Mouse (Mus musculus) lung, embryonic 15.5 days (tissue): ENCODE data around the gene Rsg1. TPM values are rescaled to one million over a fixed set of nuclear protein-coding genes. Genes with fewer than 3 reads are reported as not detected.

ENCODE experiments used
- ATAC-seq: fragments of 200-750 bp; cut with Nextera tagmentation; 2 replicates; pipeline ENCODE4 v1.8.0; 2017; ENCODE audit warnings: moderate number of reproducible peaks, borderline replicate concordance; ENCODE audit not compliant: low FRiP score, low TSS enrichment; ENCODE audit errors: extremely low read depth
- H3K27ac ChIP-seq: fragments of 300-500 bp; sonication (generic); 2 replicates; pipeline ENCODE4 v1.5.1; 2015; ENCODE audit warnings: moderate library complexity, mild to moderate bottlenecking, inconsistent platforms
- H3K27me3 ChIP-seq: fragments of 300-500 bp; sonication (generic); 2 replicates; pipeline ENCODE4 v1.6.1; 2015; ENCODE audit warnings: inconsistent platforms
- H3K36me3 ChIP-seq: fragments of 300-500 bp; sonication (generic); 2 replicates; pipeline ENCODE4 v1.6.1; 2015; ENCODE audit warnings: inconsistent platforms
- H3K4me1 ChIP-seq: fragments of 300-500 bp; sonication (generic); 2 replicates; pipeline ENCODE4 v1.6.1; 2015; ENCODE audit warnings: inconsistent platforms
- H3K4me2 ChIP-seq: fragments of 300-500 bp; sonication (generic); 2 replicates; pipeline ENCODE4 v1.6.1; 2015; ENCODE audit warnings: inconsistent platforms, mild to moderate bottlenecking, moderate library complexity
- H3K4me3 ChIP-seq: fragments of 300-500 bp; sonication (generic); 2 replicates; pipeline ENCODE4 v1.5.1; 2015; ENCODE audit warnings: mild to moderate bottlenecking, inconsistent platforms
- H3K9ac ChIP-seq: fragments of 300-500 bp; sonication (generic); 2 replicates; pipeline ENCODE4 v1.6.1; 2015; ENCODE audit warnings: inconsistent platforms
- H3K9me3 ChIP-seq: fragments of 300-500 bp; sonication (generic); 2 replicates; pipeline ENCODE4 v1.6.1; 2016; ENCODE audit warnings: inconsistent platforms
- WGBS: fragments of 180-500 bp; shearing (Covaris S2); methylation state at CpG from one replicate; pipeline ENCODE4 v1.1.7; 2015; 5-methylcytosine and 5-hydroxymethylcytosine counted together
- polyA plus RNA-seq: library from polyadenylated mRNA; unstranded; fragments of >200 nt; fragmentation: Nextera tagmentation; extraction: Ambion mirVana; gene quantifications from 2 replicates; pipeline ENCODE4 v1.2.1, GENCODE M21; 2015

Rsg1 gene
- polyA plus RNA-seq, 1 experiment from 2014 or later: 6.0 TPM

DNA sequence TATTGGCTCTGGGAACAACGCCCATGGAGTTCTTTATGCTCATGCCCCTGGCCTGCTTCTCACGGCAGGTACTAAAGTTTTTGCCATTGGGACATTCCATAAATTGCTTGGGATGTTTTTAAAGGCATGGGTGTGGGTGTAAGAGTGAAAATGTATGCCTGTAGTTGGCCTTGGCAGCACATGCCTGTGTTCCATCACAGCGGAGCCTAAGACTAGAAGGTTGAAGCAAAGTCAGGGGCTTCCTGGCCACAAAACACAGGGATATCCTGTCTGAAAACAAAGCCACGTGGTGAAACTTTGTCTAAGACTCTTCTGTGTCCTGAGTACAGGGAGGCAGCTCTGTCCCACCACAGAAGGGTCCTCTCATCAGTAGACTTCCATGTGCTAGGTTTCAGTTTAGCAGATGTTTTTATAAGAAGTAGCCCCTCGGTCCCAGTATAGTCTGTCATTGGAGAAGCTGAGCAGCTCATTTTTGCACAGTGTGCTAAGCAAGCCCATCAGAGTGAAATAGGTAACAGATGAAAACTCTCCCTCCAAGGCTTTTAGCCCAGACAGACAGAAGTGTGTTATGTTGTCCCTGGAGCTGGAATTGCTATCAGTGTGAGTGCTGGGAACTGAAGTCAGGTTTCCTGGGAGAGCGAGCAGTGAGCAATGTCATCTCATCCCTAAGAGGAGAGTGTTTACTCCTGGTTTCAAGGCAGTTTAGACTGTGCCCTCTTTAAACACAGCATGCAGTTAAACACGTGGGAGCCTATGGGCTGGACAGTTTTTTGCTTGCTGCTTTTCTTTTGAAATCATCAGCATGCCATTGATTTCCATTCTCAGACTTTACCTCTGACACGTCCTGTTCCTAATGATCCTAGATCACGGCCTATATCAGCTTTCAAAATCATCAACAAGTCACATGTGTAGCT is 26.6 kb upstream of the Rsg1 start:
- Histone ChIP-seq H3K4me2 (no peak overlapping the region), H3K36me3 (peaks cover 19% of the 10 kb centered on the region; the same call in 1 of the 2 replicates), H3K27ac (no peak overlapping the region), H3K27me3 (no peaks in the 10 kb centered on the region), H3K9me3 (no peaks in the 10 kb centered on the region), H3K4me3 (no peak overlapping the region), H3K4me1 (no peaks in the 10 kb centered on the region), H3K9ac (no peak overlapping the region)
- WGBS: 57% methylated on average over 9 of the region's 9 CpGs
- ATAC-seq: no peak

DNA sequence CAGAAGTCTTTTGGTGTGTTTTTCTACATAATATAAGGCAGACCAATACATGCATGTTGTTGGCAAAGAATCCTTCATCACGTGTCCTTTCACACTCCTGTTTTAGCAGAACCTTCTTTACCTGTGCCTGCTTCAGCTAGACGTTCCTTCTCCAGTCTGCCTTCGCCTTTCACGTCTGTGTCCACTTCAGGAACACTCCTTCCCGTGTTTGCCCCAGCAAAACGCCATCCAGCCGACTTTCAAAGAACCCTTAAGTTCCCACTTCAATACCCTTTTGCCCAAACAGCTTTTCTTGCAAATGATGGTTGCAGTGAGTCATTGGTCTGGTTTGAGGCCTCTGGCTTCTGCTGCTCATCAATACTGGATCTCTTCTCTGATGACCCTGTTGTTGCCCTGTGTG is 22.5 kb upstream of the Rsg1 start:
- Histone ChIP-seq H3K4me2 (no peak overlapping the region), H3K4me3 (no peak overlapping the region), H3K27me3 (no peaks in the 10 kb centered on the region), H3K27ac (no peak overlapping the region), H3K9ac (no peak overlapping the region), H3K36me3 (peaks cover 26% of the 10 kb centered on the region), H3K4me1 (no peaks in the 10 kb centered on the region), H3K9me3 (no peaks in the 10 kb centered on the region)
- 61% methylated on average over 7 of the region's 7 CpGs for WGBS
- ATAC-seq: no peak

DNA sequence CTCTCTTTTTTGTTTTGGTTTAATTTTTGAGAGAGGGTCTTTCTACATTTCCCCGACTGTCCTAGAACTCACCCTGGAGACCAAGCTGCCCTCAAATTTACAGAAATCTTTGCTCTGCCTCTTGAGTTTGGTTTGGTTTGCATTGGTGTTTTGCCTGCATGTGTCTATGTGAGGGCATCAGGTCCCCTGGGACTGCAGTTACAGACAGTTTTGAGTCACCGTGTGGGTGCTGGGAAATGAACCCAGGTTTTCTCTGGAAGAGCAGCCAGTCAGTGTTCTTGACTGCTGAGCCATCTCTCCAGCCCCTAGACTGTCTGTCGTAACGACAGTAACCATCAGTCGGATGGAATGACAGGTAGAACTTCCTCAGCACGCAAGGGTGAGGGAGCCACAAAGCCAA is 19.2 kb upstream of the Rsg1 start:
- Histone ChIP-seq H3K27ac (no peak overlapping the region), H3K36me3 (peaks cover 51% of the 10 kb centered on the region), H3K9me3 (no peaks in the 10 kb centered on the region), H3K9ac (no peak overlapping the region), H3K27me3 (no peaks in the 10 kb centered on the region), H3K4me3 (no peak overlapping the region), H3K4me1 (no peaks in the 10 kb centered on the region), H3K4me2 (no peak overlapping the region)
- ATAC-seq: no peak
- WGBS: 87% methylated on average over 6 of the region's 6 CpGs

DNA sequence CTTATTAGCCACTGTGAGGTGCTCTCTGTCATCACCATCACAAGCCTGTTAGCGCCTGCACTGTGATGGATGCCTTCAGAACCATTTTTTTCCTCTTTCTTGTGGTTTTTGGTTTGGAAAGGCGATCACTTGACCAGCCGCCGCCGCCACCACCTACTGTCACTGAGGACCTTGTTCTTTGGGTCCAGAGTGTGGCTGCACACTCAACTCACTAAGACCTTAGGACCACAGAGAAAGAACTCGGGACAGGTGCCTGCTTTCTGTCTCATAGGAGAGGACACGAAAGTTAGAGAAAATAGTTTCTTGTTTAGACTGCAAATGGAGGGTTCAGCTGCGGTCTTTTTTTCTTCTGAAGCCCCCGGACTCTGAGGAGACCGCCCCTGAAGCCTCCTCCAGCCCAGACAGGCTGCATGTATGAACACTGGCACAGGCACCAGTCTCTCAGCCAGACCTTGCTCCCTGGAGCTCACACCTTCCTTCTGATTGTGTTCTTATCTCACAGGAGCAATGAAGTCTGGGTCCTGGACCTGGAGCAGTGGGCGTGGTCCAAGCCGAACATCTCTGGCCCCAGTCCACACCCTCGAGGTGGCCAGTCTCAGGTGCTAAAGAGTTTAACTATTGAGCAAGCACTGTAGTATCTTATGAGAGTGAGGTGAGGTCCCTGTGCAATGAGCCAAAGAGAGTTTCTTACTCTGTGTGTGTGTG is 16.6 kb upstream of the Rsg1 start:
- H3K27ac ChIP-seq: no peak overlapping the region
- no peaks in the 10 kb centered on the region for H3K4me1 ChIP-seq
- peaks cover 60% of the 10 kb centered on the region for H3K36me3 ChIP-seq
- H3K27me3 ChIP-seq: no peaks in the 10 kb centered on the region
- 94% methylated on average over 13 of the region's 13 CpGs for WGBS
- no peaks in the 10 kb centered on the region for H3K9me3 ChIP-seq
- H3K9ac ChIP-seq: no peak overlapping the region
- H3K4me2 ChIP-seq: no peak overlapping the region
- ATAC-seq: no peak
- H3K4me3 ChIP-seq: no peak overlapping the region

DNA sequence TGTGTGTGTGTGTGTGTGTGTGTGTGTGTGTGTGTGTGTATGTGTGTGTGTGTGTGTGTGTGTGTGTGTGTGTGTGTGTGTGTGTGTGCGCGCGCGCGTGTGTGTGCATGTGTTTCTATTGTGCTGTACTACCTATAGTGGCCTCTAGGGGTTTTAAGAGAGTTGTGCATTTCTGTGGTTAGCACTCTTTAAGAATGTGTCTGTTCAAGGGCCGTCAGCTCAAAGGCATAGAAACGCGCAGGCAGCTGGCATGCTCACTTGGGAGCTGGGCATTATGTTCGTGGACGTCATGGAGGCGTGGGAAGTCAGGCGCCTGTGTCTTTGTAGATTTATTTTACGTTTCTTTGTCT is 16.1 kb upstream of the Rsg1 start:
- no peak overlapping the region for H3K4me2 ChIP-seq
- H3K9ac ChIP-seq: no peak overlapping the region
- no peak for ATAC-seq
- WGBS: 97% methylated on average over 13 of the region's 13 CpGs
- no peak overlapping the region for H3K4me3 ChIP-seq
- H3K9me3 ChIP-seq: no peaks in the 10 kb centered on the region
- peaks cover 64% of the 10 kb centered on the region for H3K36me3 ChIP-seq
- H3K4me1 ChIP-seq: no peaks in the 10 kb centered on the region
- no peaks in the 10 kb centered on the region for H3K27me3 ChIP-seq
- no peak overlapping the region for H3K27ac ChIP-seq

DNA sequence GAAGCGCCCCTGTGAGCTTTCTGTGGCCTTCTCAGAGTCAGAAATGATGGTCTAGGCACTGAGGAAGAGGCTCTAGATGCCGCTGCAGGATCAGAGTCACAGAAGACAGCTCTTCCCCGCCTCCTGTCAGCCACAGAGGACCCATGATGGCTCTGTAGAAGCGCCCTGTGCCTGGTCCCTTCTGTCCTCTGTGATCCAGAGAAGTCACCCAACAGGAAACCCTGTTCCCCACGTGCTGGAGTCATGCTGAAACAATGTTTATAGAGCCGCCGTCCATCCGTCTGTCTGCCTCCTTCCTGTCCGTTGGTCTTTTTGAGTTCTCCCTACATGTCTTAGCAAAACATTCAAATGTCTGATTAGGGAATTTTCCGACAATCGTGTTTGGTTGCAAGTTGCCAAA is 12.8 kb upstream of the Rsg1 start:
- Histone ChIP-seq H3K9ac (no peak overlapping the region), H3K27ac (0 out of 2 replicates have a peak overlapping the region, but pooled peaks have one; percentile 33), H3K36me3 (peaks cover 54% of the 10 kb centered on the region), H3K27me3 (no peaks in the 10 kb centered on the region), H3K9me3 (no peaks in the 10 kb centered on the region), H3K4me1 (no peaks in the 10 kb centered on the region), H3K4me2 (no peak overlapping the region), H3K4me3 (no peak overlapping the region)
- no peak for ATAC-seq
- WGBS: 68% methylated on average over 11 of the region's 11 CpGs

DNA sequence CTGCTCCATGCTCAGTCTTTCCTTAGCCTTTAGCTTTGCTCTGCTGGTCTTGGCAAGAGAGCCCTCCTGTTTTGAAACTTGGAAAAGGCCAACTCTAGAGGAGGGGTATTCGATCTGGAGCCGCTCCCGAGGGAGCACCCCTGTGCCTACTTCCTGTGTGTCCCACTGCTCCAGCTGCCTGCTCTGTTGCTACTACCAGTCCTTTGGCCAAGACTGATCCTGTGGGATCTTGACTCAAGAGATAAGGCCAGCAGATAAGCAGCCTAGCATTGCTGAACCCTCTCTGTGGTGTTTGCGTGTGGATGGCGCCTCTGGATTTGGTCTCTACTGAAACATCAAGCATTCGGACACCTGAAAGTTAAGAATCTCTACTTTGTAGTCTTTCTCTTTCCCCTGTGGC is 11.6 kb upstream of the Rsg1 start:
- 85% methylated on average over 6 of the region's 6 CpGs for WGBS
- Histone ChIP-seq H3K4me2 (no peak overlapping the region), H3K9ac (no peak overlapping the region), H3K9me3 (no peaks in the 10 kb centered on the region), H3K4me1 (no peaks in the 10 kb centered on the region), H3K36me3 (peaks cover 43% of the 10 kb centered on the region), H3K27me3 (no peaks in the 10 kb centered on the region), H3K4me3 (no peak overlapping the region), H3K27ac (no peak overlapping the region)
- ATAC-seq: no peak

DNA sequence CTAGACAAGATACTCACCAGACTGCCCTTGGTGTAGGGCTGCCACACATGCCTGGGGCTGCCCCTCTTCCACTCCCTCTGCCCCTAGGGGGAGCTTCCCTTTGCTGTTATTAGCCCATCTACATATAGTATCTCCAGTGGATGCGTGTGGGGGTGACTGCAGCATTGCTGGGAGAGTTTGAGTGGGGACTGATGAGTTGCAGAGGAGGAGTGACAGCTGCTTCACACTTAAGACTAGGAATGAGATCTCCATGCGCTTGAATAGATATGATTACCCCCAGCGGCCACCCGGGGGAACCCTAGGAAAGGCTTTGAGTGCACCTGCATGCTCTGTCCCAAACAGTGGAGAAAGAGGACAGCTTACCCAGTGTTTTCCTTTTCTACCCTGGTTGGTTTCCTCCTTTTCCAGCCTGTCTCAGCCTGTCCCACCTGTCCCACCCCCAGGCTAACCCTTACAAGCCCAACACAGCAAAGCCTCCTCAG is 9.1 kb upstream of the Rsg1 start:
- Histone ChIP-seq H3K4me3 (no peak overlapping the region), H3K4me2 (no peak overlapping the region), H3K9ac (no peak overlapping the region), H3K9me3 (no peaks in the 10 kb centered on the region), H3K4me1 (no peaks in the 10 kb centered on the region), H3K27ac (no peak overlapping the region), H3K36me3 (peaks cover 25% of the 10 kb centered on the region), H3K27me3 (no peaks in the 10 kb centered on the region)
- WGBS: 59% methylated on average over 4 of the region's 4 CpGs
- ATAC-seq: peak; percentile 35

DNA sequence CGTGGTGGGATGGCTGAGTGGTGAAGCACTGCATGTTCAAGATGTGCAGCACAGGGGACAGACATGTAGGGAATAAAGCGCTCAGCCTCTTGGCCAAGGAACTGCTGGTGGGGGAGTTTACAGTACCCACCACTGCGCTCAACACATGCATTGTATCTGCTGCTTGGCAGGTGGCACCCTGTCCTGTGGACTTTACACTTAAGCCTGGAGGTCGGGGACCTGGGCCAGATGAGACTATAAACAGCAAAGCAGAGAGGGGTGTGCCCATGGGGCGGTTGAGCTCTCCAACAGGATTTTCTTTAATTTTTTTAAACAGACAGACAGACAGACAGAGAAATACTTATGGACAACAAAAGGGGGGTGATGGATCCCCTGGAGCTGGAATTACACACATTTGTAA is 6.7 kb upstream of the Rsg1 start:
- H3K4me1 ChIP-seq: no peaks in the 10 kb centered on the region
- H3K4me3 ChIP-seq: no peak overlapping the region
- H3K36me3 ChIP-seq: peaks cover 12% of the 10 kb centered on the region
- WGBS: 85% methylated on average over 5 of the region's 5 CpGs
- no peaks in the 10 kb centered on the region for H3K27me3 ChIP-seq
- no peak overlapping the region for H3K4me2 ChIP-seq
- no peak for ATAC-seq
- H3K9me3 ChIP-seq: no peaks in the 10 kb centered on the region
- no peak overlapping the region for H3K27ac ChIP-seq
- H3K9ac ChIP-seq: no peak overlapping the region

DNA sequence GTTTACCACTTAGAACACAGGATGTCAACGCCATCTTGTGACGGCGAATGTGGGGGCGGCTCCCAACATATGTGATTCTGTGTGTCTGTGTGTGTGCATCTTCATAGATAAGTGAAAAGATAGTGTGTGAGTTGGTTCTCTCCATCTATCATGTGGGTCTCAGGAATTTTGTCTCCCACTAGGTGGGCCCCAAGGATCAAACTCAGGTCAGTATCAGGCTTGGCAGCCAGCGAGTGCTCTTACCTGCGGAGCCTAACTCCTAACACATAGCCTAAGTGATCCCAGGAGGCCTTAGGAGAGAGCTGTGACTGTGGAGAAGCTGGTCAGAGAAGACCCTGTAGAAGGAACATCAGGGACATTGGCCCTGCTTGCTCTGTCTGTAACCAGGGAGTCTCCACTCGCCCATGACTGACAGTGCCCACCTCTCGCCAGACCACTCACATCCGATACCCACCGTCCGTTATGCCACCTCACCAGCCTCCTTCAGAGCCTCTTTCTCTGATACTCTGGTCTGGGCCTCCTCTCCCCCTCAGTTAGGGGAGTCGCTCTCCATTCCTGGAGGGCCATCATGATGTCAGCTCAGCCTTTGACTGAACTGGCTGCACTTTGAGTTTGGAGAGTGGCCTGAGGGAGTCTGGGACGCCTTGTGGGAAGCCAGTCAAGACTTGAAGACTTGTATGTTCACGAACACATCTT is 3.1 kb upstream of the Rsg1 start:
- H3K9me3 ChIP-seq: no peaks in the 10 kb centered on the region
- WGBS: 71% methylated on average over 14 of the region's 14 CpGs
- ATAC-seq: peak; percentile 23; the same call in 1 of the 2 replicates
- H3K27ac ChIP-seq: peak overlapping the region; percentile 53
- no peaks in the 10 kb centered on the region for H3K27me3 ChIP-seq
- peaks cover 13% of the 10 kb centered on the region for H3K4me1 ChIP-seq
- H3K36me3 ChIP-seq: no peaks in the 10 kb centered on the region
- H3K4me3 ChIP-seq: peak overlapping the region; percentile 32
- H3K4me2 ChIP-seq: peak overlapping the region; percentile 47
- no peak overlapping the region for H3K9ac ChIP-seq

DNA sequence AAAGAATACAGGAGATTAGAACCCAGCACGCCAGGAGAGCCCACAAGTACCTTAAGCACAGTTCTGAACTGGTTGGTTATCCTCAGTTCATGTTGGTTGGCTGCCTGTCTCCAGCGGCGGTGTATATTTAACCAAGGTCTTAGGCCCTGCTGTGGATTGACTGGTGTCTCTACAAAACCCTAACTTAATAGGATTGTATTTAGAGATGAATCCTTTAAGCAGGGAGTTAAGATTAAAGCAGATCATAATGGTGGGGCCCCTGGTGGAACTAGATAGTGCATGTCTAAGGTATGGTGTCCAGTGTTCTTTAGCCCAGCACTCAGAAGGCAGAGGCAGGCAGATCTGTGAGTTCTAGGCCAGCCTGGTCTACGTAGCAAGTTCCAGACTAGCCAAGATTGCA is 2.1 kb upstream of the Rsg1 start:
- Histone ChIP-seq H3K9ac (no peak overlapping the region), H3K4me3 (no peak overlapping the region), H3K27ac (no peak overlapping the region), H3K27me3 (no peaks in the 10 kb centered on the region), H3K9me3 (no peaks in the 10 kb centered on the region), H3K4me1 (peaks cover 13% of the 10 kb centered on the region), H3K36me3 (no peaks in the 10 kb centered on the region), H3K4me2 (no peak overlapping the region)
- ATAC-seq: no peak
- WGBS: 91% methylated on average over 4 of the region's 4 CpGs

DNA sequence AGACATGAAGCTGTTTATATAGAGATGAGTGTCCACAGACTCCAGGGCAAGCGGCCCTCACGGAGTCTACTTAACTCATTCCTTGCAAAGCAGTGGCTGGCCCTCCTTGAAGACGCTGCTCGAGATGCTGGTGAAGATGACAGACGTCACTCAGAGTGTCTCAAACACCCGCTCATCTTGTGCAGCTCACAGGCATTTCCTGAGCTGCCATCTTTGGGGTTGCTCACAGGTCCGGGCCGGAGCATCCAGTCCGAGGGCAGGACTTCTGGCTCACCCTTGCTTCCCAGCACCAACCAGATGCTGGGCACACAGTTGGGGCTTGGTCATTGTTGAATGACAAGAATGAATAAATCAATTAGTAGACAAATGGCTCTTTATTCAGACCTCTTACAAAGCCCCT is 864 bp upstream of the Rsg1 start:
- peaks cover 13% of the 10 kb centered on the region for H3K4me1 ChIP-seq
- no peaks in the 10 kb centered on the region for H3K27me3 ChIP-seq
- no peak for ATAC-seq
- no peak overlapping the region for H3K9ac ChIP-seq
- H3K36me3 ChIP-seq: no peaks in the 10 kb centered on the region
- peak overlapping the region; percentile 91; the same call in 1 of the 2 replicates for H3K4me2 ChIP-seq
- H3K27ac ChIP-seq: no peak overlapping the region
- no peaks in the 10 kb centered on the region for H3K9me3 ChIP-seq
- WGBS: 71% methylated on average over 9 of the region's 9 CpGs
- no peak overlapping the region for H3K4me3 ChIP-seq
